Mouse (Mus musculus) small intestine, adult 2 months (tissue): ENCODE measurements around the gene Trim66.

Experiments
- CTCF ChIP-seq: fragments of 200-500 bp; IDR thresholded peaks from 2 replicates; pipeline ENCODE4 v1.5.1; 2012; ENCODE audit warnings: low read depth, mild to moderate bottlenecking, control low read depth, inconsistent platforms, low read length, moderate library complexity, mixed read lengths; ENCODE audit not compliant: insufficient replicate concordance, insufficient read length; ENCODE audit errors: extremely low read depth
- POLR2A ChIP-seq: fragments of 200-500 bp; IDR thresholded peaks from 2 replicates; pipeline ENCODE4 v1.6.1; 2012; ENCODE audit warnings: low read depth, mild to moderate bottlenecking, control low read depth, inconsistent platforms, low read length, moderate library complexity

- no peak for TF ChIP-seq CTCF
- TF ChIP-seq POLR2A, result no peak
These were observed 18.1 kb upstream of the Trim66 start for GRCm38 (mm10) chr7:109525740-109526663.
